Mouse (Mus musculus) adrenal gland, adult 2 months (tissue): ENCODE measurements around the gene Eif1ad. TPM values are rescaled to one million over a fixed set of nuclear protein-coding genes. Genes with fewer than 3 reads are reported as not detected.
"Not testable (repeated sequence)": the region's sequence is repeated elsewhere in the genome, so short reads cannot be mapped to it uniquely, and the experiment has no call there.

Experiments
- DNase-seq: peaks from one replicate; pipeline ENCODE4 v3.0.0; 2021
- polyA plus RNA-seq: library from polyadenylated mRNA; depleted of rRNA; stranded (reverse); fragments of >200 nt; gene quantifications from 2 replicates; pipeline ENCODE4 v1.2.3, GENCODE M21; 2012
- total RNA-seq, 2 experiments: library from RNA; stranded (reverse); gene quantifications; 2 replicates each; pipeline ENCODE4 v1.2.3; 2021

The Eif1ad gene
- total and polyA plus RNA-seq, 3 experiments = 22.5 to 27.2 (median 23.7) TPM

- DNase-seq = no peak
Measured at GRCm38 (mm10) chr19:5377446-5377845, 10.9 kb downstream of the Eif1ad start.

GRCm38 (mm10) chr19:5383326-5383725 lies 16.8 kb downstream of the Eif1ad start:
- DNase-seq = no peak

GRCm38 (mm10) chr19:5384715-5385114 lies 18.2 kb downstream of the Eif1ad start:
- DNase-seq = no peak

GRCm38 (mm10) chr19:5388011-5388441 lies 21.5 kb downstream of the Eif1ad start:
- DNase-seq = peak; percentile 56

GRCm38 (mm10) chr19:5388588-5389242 lies 22.2 kb downstream of the Eif1ad start, which contains the start of gene Sart1:
Sart1 (minus strand) TSS chr19:5388703.
- DNase-seq = peak; percentile 97

- peak; percentile 39 for DNase-seq
Measured at GRCm38 (mm10) chr19:5389647-5390046, 23.1 kb downstream of the Eif1ad start.

- DNase-seq = no peak
Measured at GRCm38 (mm10) chr19:5390416-5390815, 23.9 kb downstream of the Eif1ad start.

GRCm38 (mm10) chr19:5392892-5393291 lies 26.4 kb downstream of the Eif1ad start:
- DNase-seq = peak; percentile 88

GRCm38 (mm10) chr19:5394168-5394567 lies 27.6 kb downstream of the Eif1ad start:
- no peak for DNase-seq

- DNase-seq = no peak
Measured at GRCm38 (mm10) chr19:5395371-5395770, 28.8 kb downstream of the Eif1ad start.

- DNase-seq = not testable (repeated sequence)
Measured at GRCm38 (mm10) chr19:5401073-5401472, 34.5 kb downstream of the Eif1ad start.

- DNase-seq = no peak
Measured at GRCm38 (mm10) chr19:5402293-5402692, 35.8 kb downstream of the Eif1ad start, which contains the start of gene Tsga10ip. Tsga10ip (minus strand) TSS chr19:5402526.

- no peak for DNase-seq
Measured at GRCm38 (mm10) chr19:5405924-5406323, 39.4 kb downstream of the Eif1ad start.

GRCm38 (mm10) chr19:5406531-5407126 lies 40.1 kb downstream of the Eif1ad start:
- peak; percentile 67 for DNase-seq

- DNase-seq = peak; percentile 36
Measured at GRCm38 (mm10) chr19:5407133-5407532, 40.6 kb downstream of the Eif1ad start.

GRCm38 (mm10) chr19:5408057-5409001 lies 41.8 kb downstream of the Eif1ad start:
- DNase-seq = no peak

- DNase-seq = no peak
Measured at GRCm38 (mm10) chr19:5409068-5409467, 42.5 kb downstream of the Eif1ad start.

- DNase-seq = no peak
Measured at GRCm38 (mm10) chr19:5410641-5411040, 44.1 kb downstream of the Eif1ad start.

- no peak for DNase-seq
Measured at GRCm38 (mm10) chr19:5411961-5412360, 45.4 kb downstream of the Eif1ad start.

- no peak for DNase-seq
Measured at GRCm38 (mm10) chr19:5413840-5414239, 47.3 kb downstream of the Eif1ad start.

GRCm38 (mm10) chr19:5414534-5414957 lies 48.0 kb downstream of the Eif1ad start:
- DNase-seq = peak; percentile 51

- no peak for DNase-seq
Measured at GRCm38 (mm10) chr19:5418750-5419466, 52.4 kb downstream of the Eif1ad start.
